Mouse (Mus musculus) R1 (cell line): Measurements from ENCODE around the gene Ager.
A peak's percentile ranks its signal among the peaks of the same experiment; 100 is the strongest.

Source experiments
- DNase-seq: peaks from one replicate; pipeline ENCODE4 v3.0.0-alpha.2; 2018; ENCODE audit warnings: low read depth, low spot score

The Ager gene

GRCm38 (mm10) chr17:34630761-34631301 lies 33.2 kb downstream of the Ager start:
- no peak for DNase-seq

GRCm38 (mm10) chr17:34631647-34632046 lies 34.0 kb downstream of the Ager start:
- DNase-seq: no peak

- DNase-seq: peak; percentile 94
Measured at GRCm38 (mm10) chr17:34632261-34632691, 34.6 kb downstream of the Ager start.

- no peak for DNase-seq
Measured at GRCm38 (mm10) chr17:34635671-34636070, 38.0 kb downstream of the Ager start.

- DNase-seq: no peak
Measured at GRCm38 (mm10) chr17:34637459-34637858, 39.8 kb downstream of the Ager start.

GRCm38 (mm10) chr17:34639461-34640255 lies 42.0 kb downstream of the Ager start:
- no peak for DNase-seq

- DNase-seq: no peak
Measured at GRCm38 (mm10) chr17:34640778-34641601, 43.3 kb downstream of the Ager start.

- no peak for DNase-seq
Measured at GRCm38 (mm10) chr17:34641945-34642344, 44.3 kb downstream of the Ager start.

- no peak for DNase-seq
Measured at GRCm38 (mm10) chr17:34643379-34643778, 45.7 kb downstream of the Ager start.

- DNase-seq: no peak
Measured at GRCm38 (mm10) chr17:34643944-34644343, 46.3 kb downstream of the Ager start.

- DNase-seq: peak; percentile 99
Measured at GRCm38 (mm10) chr17:34644608-34645007, 46.9 kb downstream of the Ager start, which contains the start of gene Fkbpl. Gene Fkbpl, plus strand, starts transcription at chr17:34644764.

- DNase-seq: peak; percentile 89
Measured at GRCm38 (mm10) chr17:34645256-34645829, 47.7 kb downstream of the Ager start.

GRCm38 (mm10) chr17:34645831-34646511 lies 48.3 kb downstream of the Ager start:
- no peak for DNase-seq

GRCm38 (mm10) chr17:34646906-34647787 lies 49.5 kb downstream of the Ager start, which contains the start of gene Atf6b:
Gene Atf6b, plus strand, starts transcription at chr17:34647146.
- peak; percentile 99 for DNase-seq

- DNase-seq: no peak
Measured at GRCm38 (mm10) chr17:34648141-34648890, 50.7 kb downstream of the Ager start.

GRCm38 (mm10) chr17:34649106-34649864 lies 51.6 kb downstream of the Ager start:
- no peak for DNase-seq
